Mouse (Mus musculus) lung, postnatal 0 days (tissue): Measurements from ENCODE around the gene Elmod1.

ENCODE experiments used
- CTCF ChIP-seq: IDR thresholded peaks from 2 replicates; pipeline ENCODE4 v1.5.1; 2016; ENCODE audit warnings: antibody characterized with exemption, mild to moderate bottlenecking
- EP300 ChIP-seq: IDR thresholded peaks from 2 replicates; pipeline ENCODE4 v1.6.1; 2016; ENCODE audit warnings: antibody characterized with exemption, mild to moderate bottlenecking, control low read depth

DNA sequence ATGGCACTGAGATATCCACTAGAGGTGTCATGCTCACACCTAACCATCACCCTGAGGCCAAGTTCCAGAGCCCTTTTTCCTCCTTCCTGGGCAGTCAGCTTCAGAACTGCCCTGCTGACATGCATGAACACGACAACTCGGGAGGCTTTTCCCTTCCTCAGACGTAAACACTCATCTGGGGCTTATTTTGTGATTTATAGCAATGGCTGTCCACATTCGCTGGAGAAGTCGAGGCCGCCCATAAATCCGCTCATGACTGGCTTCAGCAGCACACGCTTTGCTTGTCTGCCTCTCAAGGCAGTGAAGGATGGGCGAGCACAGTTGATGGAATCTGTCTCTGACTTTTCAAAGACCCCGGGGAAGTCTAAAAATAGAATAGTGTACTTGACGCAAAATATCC, 18.1 kb downstream of the Elmod1 start:
- no peak for TF ChIP-seq CTCF
- no peak for TF ChIP-seq EP300
